Mouse (Mus musculus) bone marrow, adult 2 months (tissue): ENCODE data around the gene ccdc198.

Source experiments
- CTCF ChIP-seq: fragments of 200-500 bp; IDR thresholded peaks from 2 replicates; pipeline ENCODE4 v1.5.1; 2011; ENCODE audit warnings: low read length, control low read depth; ENCODE audit not compliant: control insufficient read depth, insufficient read depth
- POLR2A ChIP-seq: fragments of 200-500 bp; IDR thresholded peaks from 2 replicates; pipeline ENCODE4 v1.6.1; 2011; ENCODE audit warnings: low read depth, mild to moderate bottlenecking, control low read depth, low read length, borderline replicate concordance; ENCODE audit not compliant: control insufficient read depth

DNA sequence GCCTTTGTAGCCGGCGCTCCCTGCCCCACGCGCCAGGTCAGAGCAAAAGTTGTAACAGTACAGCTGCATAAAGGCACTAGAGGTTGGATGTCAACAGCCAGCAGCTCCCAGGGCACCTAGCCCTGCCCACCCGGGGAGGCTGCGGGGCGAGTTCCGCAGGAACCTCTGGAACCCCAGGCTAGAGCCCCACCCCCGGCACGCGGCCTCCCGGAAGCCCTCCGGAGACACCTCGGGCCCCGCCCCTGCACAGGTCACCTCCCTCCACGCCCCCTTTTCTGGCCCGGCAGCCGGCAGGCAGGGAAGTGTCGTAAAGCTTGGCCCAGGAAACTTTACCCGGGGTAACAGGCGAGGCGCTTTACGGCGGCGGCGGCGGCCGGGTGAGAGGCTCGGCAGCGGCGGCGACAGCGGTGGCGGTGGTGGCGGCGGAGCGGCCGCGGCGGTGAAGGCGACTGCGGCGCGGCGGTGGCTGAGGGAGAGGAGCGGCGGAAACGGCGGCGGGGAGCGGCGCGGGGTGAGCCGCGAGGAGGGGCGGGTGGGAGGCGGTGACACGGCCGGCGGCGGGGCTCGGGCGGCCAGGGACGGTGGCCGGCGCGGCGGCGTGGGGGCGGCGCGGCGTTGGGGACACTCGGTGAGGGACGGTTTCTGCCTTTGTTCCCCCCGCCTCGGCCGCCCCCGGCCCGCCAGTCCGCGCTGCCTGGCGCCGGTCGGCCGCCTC is 73.2 kb downstream of the ccdc198 start, which contains the start of gene Naa30:
- TF ChIP-seq POLR2A = peak; percentile 70; the same call in 1 of the 2 replicates
- no peak for TF ChIP-seq CTCF
